Mouse (Mus musculus) testis, adult 2 months (tissue): ENCODE data around the gene Olfr455. TPM values are rescaled to one million over a fixed set of nuclear protein-coding genes. Genes with fewer than 3 reads are reported as not detected.

Experiments used
- H3K27ac ChIP-seq: fragments of 200-500 bp; 2 replicates; pipeline ENCODE4 v1.5.1; 2012; ENCODE audit warnings: low read depth, low read length; ENCODE audit not compliant: control insufficient read depth, insufficient read depth
- H3K27me3 ChIP-seq: fragments of 200-500 bp; 2 replicates; pipeline ENCODE4 v1.6.1; 2012; ENCODE audit warnings: mild to moderate bottlenecking, low read length, moderate library complexity; ENCODE audit not compliant: control insufficient read depth, insufficient read depth
- H3K36me3 ChIP-seq: fragments of 200-500 bp; 2 replicates; pipeline ENCODE4 v1.6.1; 2012; ENCODE audit warnings: mild to moderate bottlenecking, low read length; ENCODE audit not compliant: control insufficient read depth, insufficient read depth
- H3K4me1 ChIP-seq: fragments of 200-500 bp; 2 replicates; pipeline ENCODE4 v1.6.1; 2012; ENCODE audit warnings: low read length; ENCODE audit not compliant: control insufficient read depth, insufficient read depth
- H3K4me3 ChIP-seq: fragments of 200-500 bp; 2 replicates; pipeline ENCODE4 v1.5.1; 2012; ENCODE audit warnings: low read depth, mild to moderate bottlenecking, low read length, moderate library complexity, mixed read lengths; ENCODE audit not compliant: control insufficient read depth
- CTCF ChIP-seq: fragments of 200-500 bp; IDR thresholded peaks from 2 replicates; pipeline ENCODE4 v1.5.1; 2012; ENCODE audit warnings: low read depth, mild to moderate bottlenecking, inconsistent platforms, low read length, moderate library complexity; ENCODE audit not compliant: control insufficient read depth, insufficient read depth, insufficient replicate concordance
- POLR2A ChIP-seq: fragments of 200-500 bp; IDR thresholded peaks from 2 replicates; pipeline ENCODE4 v1.6.1; 2012; ENCODE audit warnings: low read depth, mild to moderate bottlenecking, inconsistent platforms, low read length, moderate library complexity; ENCODE audit not compliant: control insufficient read depth
- polyA plus RNA-seq: library from polyadenylated mRNA; depleted of rRNA; stranded (reverse); fragments of >200 nt; gene quantifications from 2 replicates; pipeline ENCODE4 v1.2.3, GENCODE M21; 2012

The Olfr455 gene
- polyA plus RNA-seq, 1 experiment, result 0.15 TPM

- Histone ChIP-seq H3K4me1 (no peaks in the 10 kb centered on the region), H3K36me3 (no peaks in the 10 kb centered on the region), H3K4me3 (no peak overlapping the region), H3K27ac (no peak overlapping the region), H3K27me3 (no peaks in the 10 kb centered on the region)
- TF ChIP-seq POLR2A, result no peak
- no peak for TF ChIP-seq CTCF
These were observed 20.8 kb upstream of the Olfr455 start for GRCm38 (mm10) chr6:42568205-42568604.

DNA sequence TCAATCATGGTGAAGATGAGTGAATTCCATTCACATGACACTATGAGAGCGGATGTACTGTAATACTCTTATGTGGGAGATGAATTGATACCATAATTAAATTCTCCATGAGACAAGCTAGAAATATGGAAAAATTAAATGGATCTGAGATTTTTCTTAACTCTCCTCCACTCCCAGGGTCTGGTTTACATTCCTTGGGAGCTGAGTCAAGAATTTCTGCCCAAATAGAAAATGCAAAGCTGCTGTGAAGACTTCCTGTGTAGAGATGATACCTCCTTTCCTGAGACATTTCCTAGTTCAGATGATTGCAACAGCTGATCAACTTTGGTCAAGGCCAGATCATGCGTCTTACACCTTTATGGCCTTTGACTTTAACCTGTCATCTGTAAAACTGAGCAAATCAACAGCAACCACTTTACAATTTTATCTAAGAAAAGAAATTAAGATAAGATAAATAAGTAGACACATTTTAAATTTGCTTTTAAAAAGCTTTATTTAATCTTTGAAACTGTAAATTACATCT lies 18.8 kb upstream of the Olfr455 start:
- Histone ChIP-seq H3K27me3 (no peaks in the 10 kb centered on the region), H3K36me3 (no peaks in the 10 kb centered on the region), H3K4me1 (no peaks in the 10 kb centered on the region), H3K4me3 (no peak overlapping the region), H3K27ac (no peak overlapping the region)
- TF ChIP-seq CTCF, result no peak
- TF ChIP-seq POLR2A, result no peak

DNA sequence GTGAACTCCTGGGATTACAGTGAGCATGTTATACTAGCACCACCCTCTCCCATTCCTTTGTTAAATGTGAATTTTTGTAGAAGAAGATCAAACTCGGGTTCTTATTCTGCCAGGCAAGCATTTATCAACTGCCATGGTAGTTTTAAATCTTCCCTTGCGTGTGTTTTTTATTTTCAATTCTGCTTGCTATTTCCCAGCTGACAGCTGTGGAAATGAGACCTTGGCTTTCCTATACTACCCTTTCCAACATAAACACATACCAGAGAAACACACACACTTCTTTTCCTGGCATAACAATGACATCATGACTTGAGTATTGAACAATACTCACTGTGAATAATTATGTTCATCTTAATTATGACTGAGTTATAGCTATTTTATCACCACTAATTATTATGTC lies 14.9 kb upstream of the Olfr455 start:
- no peak for TF ChIP-seq POLR2A
- no peak for TF ChIP-seq CTCF
- Histone ChIP-seq H3K4me3 (no peak overlapping the region), H3K36me3 (no peaks in the 10 kb centered on the region), H3K4me1 (no peaks in the 10 kb centered on the region; the same call in 1 of the 2 replicates), H3K27ac (no peak overlapping the region), H3K27me3 (no peaks in the 10 kb centered on the region)

- H3K27me3 ChIP-seq, result no peaks in the 10 kb centered on the region
- H3K4me3 ChIP-seq, result no peak overlapping the region
- H3K4me1 ChIP-seq, result no peaks in the 10 kb centered on the region; the same call in 1 of the 2 replicates
- H3K36me3 ChIP-seq, result no peaks in the 10 kb centered on the region
- no peak overlapping the region for H3K27ac ChIP-seq
- no peak for TF ChIP-seq POLR2A
- no peak for TF ChIP-seq CTCF
These were observed 13.5 kb upstream of the Olfr455 start for GRCm38 (mm10) chr6:42560885-42561284.

DNA sequence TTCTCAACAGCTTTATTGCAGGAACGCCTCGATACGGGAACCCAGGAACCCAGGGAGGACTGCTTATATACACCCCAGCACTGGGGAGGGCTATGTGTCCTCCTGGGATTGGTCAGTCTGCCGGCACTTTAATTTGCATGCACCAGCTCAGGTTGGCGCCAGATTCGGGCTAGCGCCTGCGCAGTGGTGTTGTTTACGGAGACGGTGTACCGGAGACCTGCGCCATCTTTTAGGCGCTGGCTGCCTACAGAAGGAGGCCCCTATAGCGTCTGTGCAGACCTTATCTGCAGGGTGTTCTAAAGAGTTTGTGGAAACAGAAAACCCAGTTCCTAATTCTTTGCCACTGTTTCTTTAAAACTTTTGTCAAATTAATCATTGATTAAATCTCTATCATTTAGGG lies 11.3 kb upstream of the Olfr455 start:
- Histone ChIP-seq H3K4me3 (peak overlapping the region; percentile 50), H3K27ac (peak overlapping the region; percentile 49; the same call in 1 of the 2 replicates), H3K27me3 (no peaks in the 10 kb centered on the region), H3K36me3 (no peaks in the 10 kb centered on the region), H3K4me1 (no peaks in the 10 kb centered on the region; the same call in 1 of the 2 replicates)
- TF ChIP-seq POLR2A (peak; percentile 54; the same call in 1 of the 2 replicates), CTCF (no peak)

GRCm38 (mm10) chr6:42546180-42546579 lies 1.2 kb downstream of the Olfr455 start:
- TF ChIP-seq CTCF, result no peak
- TF ChIP-seq POLR2A, result no peak
- Histone ChIP-seq H3K27me3 (no peaks in the 10 kb centered on the region), H3K27ac (no peak overlapping the region), H3K36me3 (no peaks in the 10 kb centered on the region), H3K4me1 (no peaks in the 10 kb centered on the region), H3K4me3 (no peak overlapping the region)

DNA sequence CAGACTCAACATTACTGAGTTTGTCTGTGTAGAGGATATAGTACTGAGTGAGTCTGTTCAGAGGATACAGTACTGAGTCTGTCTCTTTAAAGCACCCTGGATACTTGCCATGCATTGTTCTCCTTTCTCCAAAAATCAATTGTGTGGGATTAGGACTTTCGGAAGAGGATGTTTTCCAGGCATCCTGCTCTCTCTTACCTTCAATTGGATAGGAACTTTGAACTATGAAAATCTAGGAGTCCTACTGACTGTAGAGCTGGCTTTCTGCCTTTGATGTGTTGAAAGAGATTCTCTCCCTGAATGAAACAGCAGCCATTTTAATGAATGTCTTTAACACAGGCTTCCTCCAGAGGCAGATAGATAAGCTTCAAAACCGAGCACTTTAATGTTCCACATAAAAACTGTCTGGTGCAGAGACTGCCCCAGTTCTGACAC lies 1.9 kb downstream of the Olfr455 start:
- Histone ChIP-seq H3K4me1 (no peaks in the 10 kb centered on the region), H3K4me3 (no peak overlapping the region), H3K36me3 (no peaks in the 10 kb centered on the region), H3K27ac (no peak overlapping the region), H3K27me3 (no peaks in the 10 kb centered on the region)
- TF ChIP-seq CTCF, result no peak
- no peak for TF ChIP-seq POLR2A
